Mouse (Mus musculus) lung, adult 2 months (tissue): Measurements from ENCODE around the gene Rps3. TPM values are rescaled to one million over a fixed set of nuclear protein-coding genes. Genes with fewer than 3 reads are reported as not detected.

Experiments used
- DNase-seq: peaks from one replicate; pipeline ENCODE4 v3.0.0; 2022
- H3K4me1 ChIP-seq: fragments of 200-500 bp; 2 replicates; pipeline ENCODE4 v1.6.1; 2011; ENCODE audit warnings: low read length; ENCODE audit not compliant: control insufficient read depth, insufficient read depth
- H3K4me3 ChIP-seq: fragments of 200-500 bp; replicated peaks from 2 replicates; pipeline ENCODE3; 2011; ENCODE audit warnings: low read depth, mild to moderate bottlenecking, control low read depth, low read length; ENCODE audit errors: extremely low read depth
- CTCF ChIP-seq: fragments of 200-500 bp; IDR thresholded peaks from 2 replicates; pipeline ENCODE4 v1.5.1; 2011; ENCODE audit warnings: mild to moderate bottlenecking, low read length, control low read depth; ENCODE audit not compliant: insufficient read depth
- POLR2A ChIP-seq: fragments of 200-500 bp; IDR thresholded peaks from 2 replicates; pipeline ENCODE4 v1.6.1; 2011; ENCODE audit warnings: low read depth, mild to moderate bottlenecking, control low read depth, low read length, borderline replicate concordance; ENCODE audit errors: extremely low read depth
- WGBS: fragments of 180-500 bp; shearing (Covaris S2); methylation state at CpG from one replicate; pipeline ENCODE4 v1.1.7; 2018; 5-methylcytosine and 5-hydroxymethylcytosine counted together
- polyA plus RNA-seq: library from polyadenylated mRNA; depleted of rRNA; stranded (reverse); fragments of >200 nt; gene quantifications from 2 replicates; pipeline ENCODE4 v1.2.3, GENCODE M21; 2012; rRNA removed

Gene Rps3
- polyA plus RNA-seq, 1 experiment: 308 TPM

DNA sequence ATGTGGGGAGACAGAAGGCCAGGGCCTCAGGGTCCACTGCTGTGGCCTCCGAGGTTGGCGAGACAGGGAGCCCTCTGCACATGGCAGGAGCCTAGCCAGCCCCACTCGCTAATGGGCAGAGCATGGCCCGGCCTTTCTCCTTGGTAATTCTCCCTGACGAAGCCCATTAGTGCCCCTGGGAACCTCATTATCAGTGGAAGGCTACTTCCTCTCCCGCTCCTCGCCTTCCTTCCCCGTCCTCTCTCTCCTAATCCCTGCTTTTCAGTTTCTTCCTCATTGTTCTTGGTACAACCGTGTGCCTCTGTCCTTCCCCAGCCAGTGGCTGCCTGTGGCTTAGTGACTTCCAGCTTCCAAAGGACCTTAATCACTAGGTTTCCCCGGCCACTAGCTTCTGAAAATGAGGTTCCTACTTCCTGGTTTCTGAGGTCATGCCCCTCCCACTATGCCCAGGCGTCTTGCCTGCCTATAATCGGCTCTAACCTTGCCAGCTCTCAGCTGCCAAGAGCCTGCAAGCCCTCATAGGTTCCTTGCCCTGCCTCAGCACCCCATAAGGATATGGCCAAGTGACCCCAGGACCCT, 48.8 kb downstream of the Rps3 start:
- 51% methylated on average over 12 of the region's 12 CpGs for WGBS

DNA sequence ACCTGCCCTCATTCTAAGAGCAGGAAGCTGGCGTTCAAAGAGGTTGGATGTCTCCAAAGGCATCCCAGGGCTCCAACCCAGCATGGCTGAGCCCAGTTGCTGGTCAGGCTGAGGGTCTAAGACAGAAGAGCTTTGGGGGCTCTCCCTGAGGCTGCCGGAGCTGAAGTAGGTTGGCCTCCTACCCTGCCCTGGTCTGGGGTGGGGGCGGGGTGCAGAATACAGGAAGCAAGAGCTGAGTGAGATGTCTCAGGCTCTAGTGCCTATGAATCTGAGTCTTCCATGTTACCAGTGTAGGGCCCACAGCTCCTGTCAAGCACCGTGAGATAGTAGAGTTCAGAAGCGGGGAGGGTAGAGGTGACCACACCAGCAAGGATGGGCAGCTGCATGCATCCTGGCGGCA, 50.7 kb downstream of the Rps3 start:
- 86% methylated on average over 6 of the region's 6 CpGs for WGBS
- no peak for TF ChIP-seq CTCF
- TF ChIP-seq POLR2A: no peak
- Histone ChIP-seq H3K4me1 (no peaks in the 10 kb centered on the region), H3K4me3 (no peak overlapping the region)
- no peak for DNase-seq

More for the DNA sequence above, 48.8 kb downstream of the Rps3 start:
- TF ChIP-seq POLR2A (no peak), CTCF (no peak)
- Histone ChIP-seq H3K4me3 (no peak overlapping the region), H3K4me1 (no peaks in the 10 kb centered on the region)
- no peak for DNase-seq

DNA sequence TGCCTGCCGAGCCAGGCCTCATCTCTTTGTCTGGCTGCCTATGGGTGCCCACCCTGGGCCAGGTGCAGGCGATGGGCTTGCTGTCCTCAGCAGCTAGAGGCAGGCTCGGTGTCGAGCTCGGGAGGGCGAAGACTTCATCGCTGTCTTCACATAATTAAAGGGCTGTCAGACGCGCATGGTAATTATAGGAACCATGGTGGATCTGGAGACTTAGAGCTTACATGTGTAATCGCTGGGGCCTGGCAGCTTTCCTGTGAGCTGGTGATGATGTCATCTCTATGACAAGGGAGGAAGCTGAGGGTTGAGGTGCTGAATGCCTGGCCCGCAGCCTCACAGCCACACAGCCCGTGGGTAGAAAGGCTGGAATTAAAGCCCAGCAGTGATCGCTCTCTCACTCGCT, 51.3 kb downstream of the Rps3 start:
- 63% methylated on average over 14 of the region's 14 CpGs for WGBS
- Histone ChIP-seq H3K4me3 (no peak overlapping the region), H3K4me1 (no peaks in the 10 kb centered on the region)
- DNase-seq: no peak
- TF ChIP-seq POLR2A (no peak), CTCF (no peak)

DNA sequence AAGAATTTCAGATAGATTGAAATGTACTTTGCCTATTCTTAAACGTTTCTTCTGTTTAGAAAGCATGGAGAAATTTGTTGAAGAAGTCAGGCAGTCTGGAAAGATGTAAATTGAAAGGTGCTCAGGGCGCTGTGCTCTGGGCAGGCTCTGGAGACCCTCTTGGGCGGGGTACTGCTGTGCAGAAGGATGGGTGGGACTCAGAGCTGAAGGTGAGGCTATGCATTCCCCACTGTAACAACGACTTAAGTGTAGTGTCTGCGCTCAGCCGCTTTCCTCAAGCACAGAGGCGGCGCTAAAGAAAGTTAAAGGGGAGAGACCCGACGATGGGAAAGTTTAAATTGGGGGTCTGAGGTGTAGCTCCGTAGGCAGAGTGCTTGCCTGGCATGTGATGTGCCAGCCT, 53.3 kb downstream of the Rps3 start:
- DNase-seq: no peak
- WGBS: 66% methylated on average over 11 of the region's 11 CpGs
- no peak for TF ChIP-seq POLR2A
- TF ChIP-seq CTCF: no peak
- Histone ChIP-seq H3K4me1 (no peaks in the 10 kb centered on the region), H3K4me3 (no peak overlapping the region)

DNA sequence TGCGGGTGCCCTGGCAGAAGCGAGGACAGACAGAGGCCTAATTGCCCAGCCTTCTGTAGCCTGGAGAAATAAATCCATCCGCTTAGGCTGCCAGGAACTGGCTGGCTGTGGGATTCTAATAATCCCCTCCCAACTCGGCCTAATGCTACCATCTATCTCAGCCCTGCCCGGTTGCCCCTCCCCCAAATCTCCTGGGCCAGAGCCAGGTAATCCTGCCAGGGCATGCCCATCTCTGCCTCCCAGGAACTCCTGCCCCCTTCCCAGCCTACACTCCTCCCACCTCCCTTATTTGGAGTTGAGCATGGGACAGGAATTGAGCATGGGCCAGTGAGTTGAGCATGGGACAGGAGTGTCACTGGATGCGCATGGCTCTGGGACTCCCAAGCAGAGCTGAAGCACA, 53.8 kb downstream of the Rps3 start:
- no peaks in the 10 kb centered on the region for H3K4me1 ChIP-seq
- no peak for DNase-seq
- H3K4me3 ChIP-seq: no peak overlapping the region
- TF ChIP-seq CTCF (no peak), POLR2A (no peak)
- 55% methylated on average over 6 of the region's 6 CpGs for WGBS

- WGBS: 63% methylated on average over 5 of the region's 5 CpGs
- TF ChIP-seq CTCF: no peak
- no peak for TF ChIP-seq POLR2A
Observed at GRCm38 (mm10) chr7:99428836-99429235, 54.7 kb downstream of the Rps3 start.

GRCm38 (mm10) chr7:99427987-99428386, 55.6 kb downstream of the Rps3 start:
- H3K4me1 ChIP-seq: no peaks in the 10 kb centered on the region
- DNase-seq: no peak
- H3K4me3 ChIP-seq: no peak overlapping the region
- WGBS: 98% methylated on average over 3 of the region's 3 CpGs
- TF ChIP-seq CTCF: no peak
- TF ChIP-seq POLR2A: no peak

More at GRCm38 (mm10) chr7:99428836-99429235, 54.7 kb downstream of the Rps3 start:
- no peaks in the 10 kb centered on the region for H3K4me1 ChIP-seq
- DNase-seq: no peak
- H3K4me3 ChIP-seq: no peak overlapping the region

Other genes starting within 250 kb of the Rps3 start
- gene Mogat2, start 245.1 kb downstream of the Rps3 start, polyA plus RNA-seq: 1.1 and 3.1 TPM in 2 replicates
- 24.2 and 25.4 TPM in 2 replicates for gene Map6, start 216.3 kb downstream of the Rps3 start, polyA plus RNA-seq
- gene Serpinh1, start 130.5 kb downstream of the Rps3 start, polyA plus RNA-seq: 364 and 388 TPM in 2 replicates
- gene Gdpd5, start 102.3 kb downstream of the Rps3 start, polyA plus RNA-seq: 26.5 and 27.2 TPM in 2 replicates
- 0.80 and 0.89 TPM in 2 replicates for gene Klhl35, start 17.7 kb downstream of the Rps3 start, polyA plus RNA-seq
- 131 and 161 TPM in 2 replicates for gene Arrb1, start 51.7 kb upstream of the Rps3 start, polyA plus RNA-seq
- gene Tpbgl, start 143.4 kb upstream of the Rps3 start, polyA plus RNA-seq: 3.8 and 7.2 TPM in 2 replicates
- 16.5 and 18.0 TPM in 2 replicates for gene Slco2b1, start 227.6 kb upstream of the Rps3 start, polyA plus RNA-seq
- gene Olfr520, start 246.5 kb upstream of the Rps3 start, polyA plus RNA-seq: not detected in 2 replicates